Mouse (Mus musculus): Measurements from ENCODE around the gene Fstl5.

Fstl5 gene

GRCm38 (mm10) chr3:76567346-76567745 is 493.3 kb downstream of the Fstl5 start:
- no peak for DNase-seq

GRCm38 (mm10) chr3:76572478-76572877 is 498.4 kb downstream of the Fstl5 start:
- no peak for DNase-seq

- no peak for DNase-seq
Observed at GRCm38 (mm10) chr3:76572920-76573541, 499.0 kb downstream of the Fstl5 start.

GRCm38 (mm10) chr3:76593148-76593547 is 519.1 kb downstream of the Fstl5 start:
- no peak for DNase-seq

GRCm38 (mm10) chr3:76620044-76620443 is 546.0 kb downstream of the Fstl5 start:
- no peak for DNase-seq

GRCm38 (mm10) chr3:76654243-76654642 is 580.2 kb downstream of the Fstl5 start:
- no peak for DNase-seq

DNA sequence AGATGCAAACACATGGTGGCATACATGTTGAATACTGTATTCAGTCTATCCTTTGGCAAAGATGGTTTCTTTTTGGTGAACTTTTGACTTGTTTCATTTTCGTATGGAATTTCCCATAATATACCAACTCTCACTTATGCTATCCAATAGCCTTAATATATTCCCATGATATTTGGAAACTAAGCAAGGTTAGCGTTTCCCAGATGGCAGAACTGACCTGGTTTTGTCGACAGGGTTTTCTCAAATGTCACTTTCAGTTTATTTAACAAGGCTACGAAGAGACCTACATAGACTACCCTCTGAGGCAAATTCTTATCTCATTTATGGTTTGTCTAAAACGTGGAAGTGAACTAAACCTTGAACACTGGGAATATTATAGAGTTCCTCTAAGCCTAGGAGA is 596.8 kb downstream of the Fstl5 start:
- no peak for DNase-seq

- DNase-seq = no peak
Observed at GRCm38 (mm10) chr3:76676006-76676405, 601.9 kb downstream of the Fstl5 start.

DNA sequence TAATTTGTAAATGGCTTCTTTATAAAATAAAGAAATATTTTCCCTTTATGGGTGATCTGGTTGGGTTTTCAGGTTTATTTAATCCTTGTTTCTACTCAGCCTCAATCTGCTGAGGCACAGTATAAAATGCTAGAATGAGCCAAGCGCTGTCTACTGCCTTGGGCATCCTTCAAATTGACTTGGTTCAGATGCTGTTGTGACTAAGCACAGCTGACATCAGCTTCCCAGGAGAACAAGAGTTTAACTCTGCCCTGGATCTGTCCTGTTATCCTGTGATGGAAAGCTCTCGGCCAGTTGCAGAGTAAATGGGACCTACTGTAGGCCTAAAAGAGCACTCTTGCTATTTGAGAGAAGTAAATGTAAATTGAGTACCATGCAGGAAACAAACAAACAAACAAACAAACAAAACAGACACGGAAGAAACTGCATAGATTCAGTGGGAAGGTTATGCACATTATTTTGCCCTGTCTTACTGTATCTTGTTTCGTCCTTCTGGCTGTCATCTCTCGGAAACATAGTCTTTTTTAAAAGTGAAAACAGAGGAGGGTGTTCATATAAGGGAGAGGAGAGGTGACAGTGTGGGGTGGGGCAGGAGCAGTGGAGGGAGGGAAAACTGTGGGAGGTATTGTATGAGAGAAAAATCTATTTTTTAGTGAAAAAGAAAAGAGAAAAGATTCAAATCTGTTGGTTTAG is 605.9 kb downstream of the Fstl5 start:
- DNase-seq = no peak

DNA sequence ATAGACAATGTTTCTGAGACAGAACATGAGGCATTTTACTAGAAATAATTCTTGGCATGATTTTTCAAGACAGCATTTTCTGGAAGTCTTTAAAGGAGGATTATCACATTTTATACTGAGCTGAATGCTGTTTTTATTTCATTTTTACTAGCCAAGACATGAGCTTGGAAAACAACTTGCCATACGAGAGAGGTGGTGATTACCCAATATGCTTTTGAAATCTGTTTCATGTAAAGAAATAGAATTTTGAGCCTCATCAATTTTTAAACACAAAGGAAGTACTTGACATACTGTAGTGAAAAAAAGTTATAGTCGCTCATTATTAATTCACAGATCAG is 606.4 kb downstream of the Fstl5 start:
- no peak for DNase-seq

- no peak for DNase-seq
Observed at GRCm38 (mm10) chr3:76697134-76697629, 623.1 kb downstream of the Fstl5 start.

DNA sequence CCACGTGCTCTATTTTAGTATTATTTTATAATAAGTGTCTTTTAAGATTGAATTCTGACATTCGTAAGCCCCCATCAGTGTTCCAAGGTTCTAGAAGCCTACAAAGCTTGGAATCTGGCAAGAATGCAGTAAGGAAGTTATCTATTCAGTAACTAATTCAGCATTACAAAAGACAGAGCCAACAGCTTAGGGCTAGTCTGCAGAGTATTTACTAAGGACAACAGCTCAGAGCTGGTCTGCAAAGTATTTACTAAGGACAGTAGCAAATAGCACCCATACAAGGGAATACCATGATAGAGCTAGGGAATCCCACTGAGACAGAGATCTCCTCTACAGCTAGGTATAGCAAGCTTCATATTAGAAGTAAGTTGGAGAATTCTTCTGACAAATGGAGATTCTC is 665.2 kb downstream of the Fstl5 start:
- no peak for DNase-seq

Data from kidney, adult 9 months (tissue).